8 mouse cellular contexts compared by ENCODE assay signal in genomic region chr1:179506530-179507315, GRCm38 (mm10). TPM values are rescaled to one million over a fixed set of nuclear protein-coding genes. Genes with fewer than 3 reads are reported as not detected.
DNase-seq lines count a peak whose midpoint lies in the region; ATAC-seq and TF ChIP-seq lines count a peak whose summit lies in the region.

No protein-coding gene starts in this region.

- no peak overlapping the region for H3K27ac ChIP-seq in neural tube, embryonic 15.5 days (replicated peaks)
- H3K27ac ChIP-seq in stomach, postnatal 0 days (replicated peaks) = no peak overlapping the region

- H3K9ac ChIP-seq in neural tube, embryonic 15.5 days (replicated peaks) = no peak overlapping the region
- no peak overlapping the region for H3K9ac ChIP-seq in stomach, postnatal 0 days (ENCODE audit: low read length)

- TF ChIP-seq EP300 in stomach, postnatal 0 days (optimal IDR thresholded peaks at IDR 0.05) = no peak

- TF ChIP-seq CTCF in stomach, postnatal 0 days (IDR thresholded peaks at IDR 0.05; ENCODE audit: low read depth) = peak; percentile 79

- H3K4me1 ChIP-seq in neural tube, embryonic 15.5 days = no peaks in the 10 kb centered on the region
- H3K4me1 ChIP-seq in stomach, postnatal 0 days (replicated peaks; ENCODE audit: control insufficient read depth, insufficient read depth) = no peaks in the 10 kb centered on the region

- no peak for ATAC-seq in cerebellum, adult (ENCODE audit: insufficient number of reproducible peaks, low FRiP score, low TSS enrichment)
- no peak for ATAC-seq in neural tube, embryonic 15.5 days (ENCODE audit: low FRiP score)
- ATAC-seq in stomach, postnatal 0 days (ENCODE audit: low FRiP score, low TSS enrichment) = peak; percentile 79

- no peak overlapping the region for H3K4me3 ChIP-seq in neural tube, embryonic 15.5 days (replicated peaks)
- H3K4me3 ChIP-seq in stomach, postnatal 0 days (ENCODE audit: low read depth, low read length) = no peak overlapping the region

- H3K9me3 ChIP-seq in neural tube, embryonic 15.5 days (replicated peaks) = no peaks in the 10 kb centered on the region
- H3K9me3 ChIP-seq in stomach, postnatal 0 days (ENCODE audit: control insufficient read depth, low read length) = no peaks in the 10 kb centered on the region

- H3K27me3 ChIP-seq in neural tube, embryonic 15.5 days (replicated peaks) = no peaks in the 10 kb centered on the region
- no peaks in the 10 kb centered on the region for H3K27me3 ChIP-seq in stomach, postnatal 0 days (ENCODE audit: control insufficient read depth, insufficient read depth, low read length)

- WGBS in neural tube, embryonic 15.5 days = 66% methylated on average over 9 of the region's 9 CpGs
- 42% methylated on average over 9 of the region's 9 CpGs for WGBS in stomach, postnatal 0 days

- peak; percentile 39 to 65 for DNase-seq in cerebellum, adult 18-20 months
- DNase-seq in neural tube, embryonic 10.5 days (ENCODE audit: extremely low spot score, low spot score) = peak; percentile 28
- peak; percentile 62 to 63 for DNase-seq in cerebellum, postnatal 10 days
- DNase-seq in kidney, postnatal 10 days = peak; percentile 46
- DNase-seq in stomach, postnatal 0 days (ENCODE audit: low spot score) = peak; percentile 30
- no peak for DNase-seq in frontal cortex, postnatal 14 days (ENCODE audit: low spot score in 2 of 2)

- H3K36me3 ChIP-seq in neural tube, embryonic 15.5 days = no peaks in the 10 kb centered on the region
- H3K36me3 ChIP-seq in stomach, postnatal 0 days (ENCODE audit: control insufficient read depth, insufficient read depth, low read length) = no peaks in the 10 kb centered on the region

- no peak overlapping the region for H3K4me2 ChIP-seq in neural tube, embryonic 15.5 days
- H3K4me2 ChIP-seq in stomach, postnatal 0 days (replicated peaks; ENCODE audit: low read depth) = no peak overlapping the region

RNA-seq across cellular contexts. Expression of gene Smyd3, which starts 11.1 kb away (rescaled TPM):
- polyA plus RNA-seq in neural tube, embryonic 15.5 days (2015; fragmentation: Nextera tagmentation; extraction: Ambion mirVana) = 26.0 and 26.7 TPM in 2 replicates
- 10.5 and 12.1 TPM in 2 replicates for polyA plus RNA-seq in stomach, postnatal 0 days (2015; fragmentation: Nextera tagmentation; extraction: Ambion mirVana)

RNA-seq across cellular contexts. Expression of gene Tfb2m, which starts 39.3 kb away (rescaled TPM):
- 29.6 and 31.0 TPM in 2 replicates for polyA plus RNA-seq in neural tube, embryonic 15.5 days (2015; fragmentation: Nextera tagmentation; extraction: Ambion mirVana)
- polyA plus RNA-seq in stomach, postnatal 0 days (2015; fragmentation: Nextera tagmentation; extraction: Ambion mirVana) = 28.7 and 31.6 TPM in 2 replicates

RNA-seq across cellular contexts. Expression of gene Cnst, which starts 39.4 kb away (rescaled TPM):
- 25.3 and 27.6 TPM in 2 replicates for polyA plus RNA-seq in neural tube, embryonic 15.5 days (2015; fragmentation: Nextera tagmentation; extraction: Ambion mirVana)
- polyA plus RNA-seq in stomach, postnatal 0 days (2015; fragmentation: Nextera tagmentation; extraction: Ambion mirVana) = 8.8 and 9.9 TPM in 2 replicates

Comparison
In these comparisons a context has a peak if more than half of its experiments do, and no peak if none do; other contexts are left out.
1. DNase-seq: peak in cerebellum, adult 18-20 months (2 of 2), neural tube, embryonic 10.5 days (single experiment), cerebellum, postnatal 10 days (2 of 2), kidney, postnatal 10 days (single experiment) and stomach, postnatal 0 days (single experiment); none in frontal cortex, postnatal 14 days (0 of 2).